Mouse (Mus musculus): Measurements from ENCODE around the gene Aasdhppt.

Gene Aasdhppt

DNA sequence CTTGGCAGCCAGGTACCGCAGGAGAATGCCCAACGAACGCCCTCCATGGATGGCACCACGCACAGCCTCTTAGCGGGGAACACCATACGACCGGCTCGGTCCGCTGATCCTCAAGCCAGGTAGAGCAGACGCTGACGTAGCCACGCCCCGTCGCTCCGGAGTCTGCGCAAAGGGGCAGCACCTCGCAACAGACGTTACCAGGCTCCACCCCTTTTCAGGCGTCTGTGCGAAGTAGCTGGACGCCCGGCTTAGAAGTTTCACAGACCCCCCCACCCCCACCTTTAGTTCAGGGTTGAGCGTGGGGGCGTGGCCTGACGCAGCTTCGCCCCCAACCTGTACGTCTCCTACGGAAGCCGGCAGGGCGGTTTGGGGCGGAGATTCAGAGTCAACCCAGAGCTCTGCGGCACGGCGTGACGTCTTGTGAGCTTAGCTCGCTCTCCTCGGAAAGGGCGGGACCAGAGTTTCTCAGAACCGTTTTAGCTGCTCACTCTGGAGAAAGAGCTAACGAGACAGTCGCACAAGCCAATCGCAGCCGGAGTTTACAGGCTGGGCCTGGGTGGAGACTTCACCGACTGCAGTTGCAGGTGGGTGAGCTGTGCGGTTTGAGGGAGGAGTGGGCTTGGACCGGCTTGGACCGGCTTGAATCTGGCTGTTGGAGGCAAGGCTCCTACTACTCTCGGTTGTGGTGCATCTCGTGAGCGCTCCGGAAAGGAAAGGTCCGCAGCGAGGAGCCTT, at the start of gene Aasdhppt, which contains the start of gene Kbtbd3:
TSS of gene Aasdhppt (minus strand) at position 121 of the 735 bp plus-strand sequence.
TSS of gene Kbtbd3 (plus strand) at position 483 of the 735 bp plus-strand sequence.
- peak; percentile 99 for DNase-seq (ENCODE audit: low read depth)

DNA sequence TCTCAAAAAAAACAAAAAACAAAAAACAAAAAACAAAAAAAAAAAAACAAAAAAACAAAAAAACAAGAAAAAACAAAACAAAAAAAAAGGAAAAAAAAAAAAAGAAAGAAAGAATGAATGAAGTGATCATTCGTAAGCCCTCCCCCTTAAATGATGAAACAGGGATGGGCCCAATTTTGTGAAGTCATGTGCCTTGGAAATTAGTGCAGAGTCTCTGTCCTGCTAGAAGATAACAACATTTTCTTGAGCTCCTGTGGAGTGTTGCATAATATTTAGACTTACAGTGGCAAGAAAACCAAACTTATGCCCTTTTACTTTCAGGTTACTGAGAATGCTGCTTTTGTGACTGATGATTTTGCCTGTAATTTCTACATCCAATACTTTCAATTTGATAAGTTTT, 43.9 kb upstream of the Aasdhppt start:
- no peak for DNase-seq (ENCODE audit: low read depth)

DNA sequence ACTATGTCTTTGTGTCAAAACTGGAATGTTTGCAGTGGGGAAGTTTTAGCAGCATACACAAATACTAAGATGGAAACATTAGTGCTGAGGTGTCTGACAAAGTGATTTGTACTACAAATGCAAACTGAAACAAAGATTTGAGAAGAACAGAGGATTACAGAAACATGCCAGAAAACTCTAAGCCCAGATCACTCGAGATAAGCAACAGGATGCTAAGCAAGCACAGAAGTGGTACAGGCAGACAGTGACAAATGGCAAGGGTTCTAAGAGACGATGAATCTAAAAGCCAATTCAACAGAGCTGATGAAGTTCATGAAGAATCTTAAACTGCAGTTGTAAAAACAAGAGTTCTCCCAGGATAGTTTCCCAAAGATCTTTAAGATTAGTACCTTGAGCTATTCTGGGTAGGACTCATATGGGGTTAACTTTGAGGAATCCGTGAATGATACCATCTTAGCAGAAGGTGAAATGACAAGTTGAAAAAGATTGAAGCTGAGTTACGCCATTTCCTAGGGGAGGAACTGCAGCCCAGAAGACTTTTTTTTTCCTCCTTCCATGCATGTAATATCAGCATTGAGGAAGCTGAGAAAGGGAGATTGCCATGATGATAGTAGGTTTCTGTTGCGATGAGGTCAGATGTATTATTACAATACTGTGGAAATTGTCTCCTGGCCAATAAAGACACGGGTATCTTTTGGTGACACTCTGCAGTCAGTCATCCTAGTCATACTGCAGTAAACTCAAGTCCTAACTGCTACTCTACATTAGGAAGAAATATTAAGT, 9.9 kb upstream of the Aasdhppt start:
- no peak for DNase-seq (ENCODE audit: low read depth)

GRCm38 (mm10) chr9:4315746-4316145, 6.5 kb upstream of the Aasdhppt start:
- DNase-seq (ENCODE audit: low read depth), result no peak

DNA sequence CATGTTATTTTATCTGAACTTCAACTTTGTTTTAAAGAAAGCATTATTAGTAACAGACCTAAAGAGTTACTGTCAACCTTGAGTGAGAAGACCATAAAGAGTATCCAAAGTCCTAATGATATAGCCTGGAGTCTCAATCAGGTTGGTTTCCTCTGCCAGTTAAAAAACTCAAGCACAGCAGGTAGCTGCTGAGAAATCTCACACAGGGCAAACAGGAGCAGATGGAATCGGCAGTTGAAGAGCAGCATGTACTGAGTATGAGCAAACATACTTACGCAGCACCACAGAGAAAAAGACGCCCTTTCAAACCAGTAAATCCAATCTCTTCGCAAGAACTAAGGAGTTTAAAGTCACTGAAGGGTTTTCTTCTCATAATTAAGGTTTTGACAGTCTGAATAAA, 4.7 kb upstream of the Aasdhppt start:
- no peak for DNase-seq (ENCODE audit: low read depth)

- DNase-seq (ENCODE audit: low read depth), result no peak
Measured at GRCm38 (mm10) chr9:4311162-4311561, 1.9 kb upstream of the Aasdhppt start.

GRCm38 (mm10) chr9:4310706-4311105, 1.4 kb upstream of the Aasdhppt start:
- DNase-seq (ENCODE audit: low read depth), result no peak

GRCm38 (mm10) chr9:4308628-4309350, 482 bp downstream of the Aasdhppt start:
- DNase-seq (ENCODE audit: low read depth), result peak; percentile 36

GRCm38 (mm10) chr9:4304867-4305266, 4.4 kb downstream of the Aasdhppt start:
- no peak for DNase-seq (ENCODE audit: low read depth)

- no peak for DNase-seq (ENCODE audit: low read depth)
Measured at GRCm38 (mm10) chr9:4300466-4300865, 8.8 kb downstream of the Aasdhppt start.

- no peak for DNase-seq (ENCODE audit: low read depth)
Measured at GRCm38 (mm10) chr9:4283850-4284249, 25.4 kb downstream of the Aasdhppt start.

DNA sequence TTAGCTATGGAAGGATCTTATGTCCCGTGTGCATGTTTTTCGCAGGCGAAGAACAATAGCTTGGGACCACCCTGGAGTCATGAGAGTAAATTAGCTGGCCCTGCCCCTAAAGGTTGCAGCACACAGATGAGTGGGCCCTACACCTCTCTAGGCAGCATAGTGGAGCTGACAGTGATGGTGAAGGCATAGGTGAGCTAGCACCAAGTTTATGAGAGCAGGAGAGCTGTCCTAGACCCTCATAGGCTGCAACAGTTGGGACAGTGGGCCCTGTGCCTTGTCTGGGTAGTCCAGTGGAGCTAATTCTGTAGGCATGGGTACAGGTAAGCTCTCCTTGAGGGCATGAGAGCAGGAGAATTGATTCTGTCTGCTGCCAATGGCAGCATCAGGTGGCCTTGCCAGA, 42.4 kb downstream of the Aasdhppt start:
- DNase-seq (ENCODE audit: low read depth), result no peak

DNA sequence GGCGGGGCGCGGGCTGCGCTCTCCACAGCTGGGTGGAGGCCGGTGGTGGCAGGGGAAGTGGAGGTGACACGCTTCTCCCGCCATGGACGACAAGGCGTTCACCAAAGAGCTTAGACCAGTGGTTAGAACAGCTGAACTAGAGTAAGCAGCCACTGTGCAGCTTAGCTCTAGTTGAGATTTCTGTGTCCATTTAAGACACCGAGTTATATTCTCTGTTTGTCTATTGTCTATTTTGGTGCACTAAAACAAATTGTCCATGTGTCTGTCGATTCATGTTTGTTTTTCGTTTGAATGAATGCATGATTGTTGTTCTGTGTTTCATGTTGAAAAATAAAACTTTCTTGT, 48.6 kb downstream of the Aasdhppt start:
- DNase-seq (ENCODE audit: low read depth), result no peak

DNA sequence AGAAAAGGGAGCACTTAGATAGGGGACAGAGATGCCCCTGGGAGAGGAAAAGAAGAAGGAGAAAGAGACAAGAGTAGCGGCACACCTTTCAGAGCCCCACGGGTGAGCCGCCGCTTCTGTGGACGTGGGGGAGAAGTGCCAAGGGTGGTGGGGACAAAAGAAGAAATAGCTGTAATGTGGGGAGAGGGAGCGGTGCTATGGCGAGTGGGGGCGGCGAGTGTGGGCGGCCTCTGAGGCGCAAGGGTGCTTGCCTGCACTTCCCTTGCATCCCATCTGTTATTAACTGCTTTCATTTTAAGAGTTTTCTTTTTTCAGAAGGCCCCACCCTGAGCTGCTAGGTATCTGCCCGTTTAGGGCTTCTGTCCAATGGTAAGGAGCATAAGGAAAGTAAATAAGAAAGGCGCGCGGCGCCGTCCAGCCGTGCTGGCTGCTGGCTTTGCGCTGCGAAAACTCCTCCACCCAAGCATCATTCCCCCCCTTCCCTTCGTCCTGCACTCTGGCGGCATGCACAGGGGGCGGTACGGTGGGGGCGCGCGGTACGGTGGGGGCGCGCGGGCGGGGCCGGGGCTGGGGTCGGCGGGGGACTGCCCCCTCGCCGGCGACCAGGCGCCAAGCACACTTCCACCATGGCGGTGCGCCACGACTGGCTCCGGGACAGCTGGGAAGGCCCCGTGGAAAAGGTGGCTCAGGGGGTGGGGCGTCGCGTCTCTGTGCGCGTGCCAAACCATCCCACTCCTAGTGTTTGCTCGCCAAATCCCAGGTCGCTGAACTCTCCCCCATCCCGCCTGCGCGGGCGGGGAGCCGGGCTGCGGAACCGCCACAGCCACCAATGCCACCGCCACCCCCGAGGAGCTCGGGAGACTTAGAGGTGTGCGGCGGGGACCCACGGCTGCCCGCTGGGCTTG, 49.2 kb downstream of the Aasdhppt start:
- DNase-seq (ENCODE audit: low read depth), result no peak

- no peak for DNase-seq (ENCODE audit: low read depth)
Measured at GRCm38 (mm10) chr9:4259074-4259473, 50.2 kb downstream of the Aasdhppt start.

Measured in c-Kit-positive CD71-negative TER-119-negative erythroid progenitor cells, embryonic 14.5 days (primary cell).